Mouse (Mus musculus): ENCODE results near the gene Msi1. TPM values are rescaled to one million over a fixed set of nuclear protein-coding genes. Genes with fewer than 3 reads are reported as not detected.

Gene Msi1
- total and polyA plus RNA-seq, 3 experiments, result 3.5 to 5.7 TPM; not detected in 1

- H3K36me3 ChIP-seq (ENCODE audit: control insufficient read depth in 1 of 2, insufficient read depth in 2 of 2, low read length in 2 of 2), result peaks cover 0 to 11% of the 10 kb centered on the region in 2 experiments; a peak in 2 of 4 replicates
- TF ChIP-seq BHLHE40 (IDR thresholded peaks at IDR 0.05; ENCODE audit: borderline replicate concordance, low read depth, low read length) (no peak), MEF2A (IDR thresholded peaks at IDR 0.05; ENCODE audit: extremely low read depth, insufficient replicate concordance, low read depth, low read length, poor library complexity, severe bottlenecking) (no peak), CHD2 (IDR thresholded peaks at IDR 0.05; ENCODE audit: low read length) (no peak), MXI1 (IDR thresholded peaks at IDR 0.05; ENCODE audit: low read depth, low read length) (no peak), CHD1 (IDR thresholded peaks at IDR 0.05; ENCODE audit: low read depth, low read length) (no peak), ETS1 (IDR thresholded peaks at IDR 0.05; ENCODE audit: low read depth, low read length) (no peak), NRF1 (IDR thresholded peaks at IDR 0.05; ENCODE audit: insufficient read depth, low read depth, low read length, poor library complexity, severe bottlenecking) (no peak), KAT2A (conservative IDR thresholded peaks at IDR 0.05; ENCODE audit: low read depth, low read length) (no peak), EP300 (IDR thresholded peaks at IDR 0.05; ENCODE audit: low read depth in 1 of 2, low read length in 2 of 2) (no peak), CTCF (IDR thresholded peaks at IDR 0.05 in 2 of 3, conservative IDR thresholded peaks at IDR 0.05 in 1 of 3; ENCODE audit: control insufficient read depth in 1 of 3, insufficient read depth in 1 of 3, low read depth in 2 of 3, low read length in 3 of 3, poor library complexity in 1 of 3, severe bottlenecking in 1 of 3) (no peak), MYB (IDR thresholded peaks at IDR 0.05; ENCODE audit: low read depth, low read length) (no peak), RCOR1 (IDR thresholded peaks at IDR 0.05; ENCODE audit: low read depth, low read length) (no peak), MAX (IDR thresholded peaks at IDR 0.05; ENCODE audit: low read length) (no peak), USF1 (IDR thresholded peaks at IDR 0.05; ENCODE audit: low read depth, low read length) (no peak), SIN3A (IDR thresholded peaks at IDR 0.05; ENCODE audit: low read length) (no peak), POLR2AphosphoS5 (IDR thresholded peaks at IDR 0.05; ENCODE audit: borderline replicate concordance, low read depth, low read length) (no peak), MYC (IDR thresholded peaks at IDR 0.05; ENCODE audit: low read depth, low read length) (no peak), HCFC1 (IDR thresholded peaks at IDR 0.05; ENCODE audit: low read depth, low read length) (no peak), TBP (IDR thresholded peaks at IDR 0.05; ENCODE audit: low read depth, low read length) (no peak)
- H3K27me3 ChIP-seq (ENCODE audit: control insufficient read depth in 1 of 2, insufficient read depth in 2 of 2, low read length in 2 of 2), result no peaks in the 10 kb centered on the region
- H3K79me2 ChIP-seq (ENCODE audit: control insufficient read depth, insufficient read depth, low read length, poor library complexity), result no peaks in the 10 kb centered on the region
- peaks cover 3 to 14% of the 10 kb centered on the region in 2 experiments for H3K4me1 ChIP-seq (ENCODE audit: control insufficient read depth in 1 of 2, insufficient read depth in 2 of 2, low read length in 2 of 2)
- H3K4me3 ChIP-seq (ENCODE audit: control insufficient read depth in 1 of 2, insufficient read depth in 1 of 2, low read depth in 2 of 2, low read length in 2 of 2), result no peak overlapping the region
- no peak overlapping the region for H3K27ac ChIP-seq (ENCODE audit: control insufficient read depth, low read depth, low read length)
- no peak for DNase-seq (ENCODE audit: low read depth, low spot score)
- H3K9ac ChIP-seq (ENCODE audit: control insufficient read depth, low read depth, low read length, poor library complexity, severe bottlenecking), result no peak overlapping the region
- no peaks in the 10 kb centered on the region for H3K9me3 ChIP-seq (replicated peaks; ENCODE audit: insufficient read depth, low read length)
Measured at GRCm38 (mm10) chr5:115447108-115447507, 17.7 kb downstream of the Msi1 start.

DNA sequence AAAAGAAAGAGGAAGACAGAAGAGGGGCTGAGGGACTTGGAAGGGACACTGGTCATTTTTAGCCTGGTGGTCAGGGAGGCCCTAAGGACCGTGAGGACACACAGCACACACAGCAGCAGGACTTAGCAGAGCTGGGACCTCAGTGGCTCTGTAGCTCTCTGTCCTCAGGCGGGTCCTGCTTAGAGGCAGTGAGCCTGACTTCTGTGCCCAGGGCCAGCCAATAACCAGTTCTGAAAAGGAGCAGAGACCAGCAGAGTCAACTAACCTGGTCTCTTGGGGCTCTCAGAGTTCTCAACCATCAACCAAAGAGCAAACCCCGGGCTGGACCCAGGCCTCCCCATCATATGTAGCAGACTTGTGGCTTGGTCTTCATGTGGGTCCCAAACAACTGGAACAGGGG, 19.8 kb downstream of the Msi1 start:
- DNase-seq (ENCODE audit: low read depth, low spot score), result no peak
- Histone ChIP-seq H3K4me1 (ENCODE audit: control insufficient read depth in 1 of 2, insufficient read depth in 2 of 2, low read length in 2 of 2) (peaks cover 3 to 14% of the 10 kb centered on the region in 2 experiments), H3K9ac (ENCODE audit: control insufficient read depth, low read depth, low read length, poor library complexity, severe bottlenecking) (no peak overlapping the region), H3K36me3 (ENCODE audit: control insufficient read depth in 1 of 2, insufficient read depth in 2 of 2, low read length in 2 of 2) (peaks cover 0 to 11% of the 10 kb centered on the region in 2 experiments; a peak in 2 of 4 replicates), H3K27me3 (ENCODE audit: control insufficient read depth in 1 of 2, insufficient read depth in 2 of 2, low read length in 2 of 2) (no peaks in the 10 kb centered on the region), H3K4me3 (ENCODE audit: control insufficient read depth in 1 of 2, insufficient read depth in 1 of 2, low read depth in 2 of 2, low read length in 2 of 2) (no peak overlapping the region), H3K27ac (ENCODE audit: control insufficient read depth, low read depth, low read length) (0 out of 2 replicates have a peak overlapping the region, but pooled peaks have one; percentile 1), H3K79me2 (ENCODE audit: control insufficient read depth, insufficient read depth, low read length, poor library complexity) (no peaks in the 10 kb centered on the region), H3K9me3 (replicated peaks; ENCODE audit: insufficient read depth, low read length) (no peaks in the 10 kb centered on the region)
- no peak for TF ChIP-seq MAFK (IDR thresholded peaks at IDR 0.05; ENCODE audit: borderline replicate concordance, low read depth, low read length)

Data from MEL (cell line).